Mouse (Mus musculus) frontal cortex, adult 2 months (tissue): ENCODE results near the gene Nat8f4. TPM values are rescaled to one million over a fixed set of nuclear protein-coding genes. Genes with fewer than 3 reads are reported as not detected.
"Not testable (repeated sequence)": the region's sequence is repeated elsewhere in the genome, so short reads cannot be mapped to it uniquely, and the experiment has no call there.

Source experiments
- DNase-seq, 2 experiments: peaks; one replicate each; pipeline ENCODE4 v3.0.0; 2022; ENCODE audit warnings: low spot score in 1 of 2; ENCODE audit errors: extremely low spot score in 1 of 2
- polyA plus RNA-seq: library from polyadenylated mRNA; depleted of rRNA; stranded (reverse); fragments of >200 nt; gene quantifications from 2 replicates; pipeline ENCODE4 v1.2.3, GENCODE M21; 2012; rRNA removed

Nat8f4 gene
- polyA plus RNA-seq: 8.7 and 8.9 TPM in 2 replicates

- DNase-seq: peak; percentile 66 to 89
Measured at GRCm38 (mm10) chr6:85904642-85905061, at the start of gene Nat8f4. Nat8f4 (minus strand) TSS chr6:85904884.

- no peak for DNase-seq
Measured at GRCm38 (mm10) chr6:85948549-85948948, 43.9 kb upstream of the Nat8f4 start.

GRCm38 (mm10) chr6:85942469-85942868 lies 37.8 kb upstream of the Nat8f4 start:
- no peak for DNase-seq

GRCm38 (mm10) chr6:85938701-85939100 lies 34.0 kb upstream of the Nat8f4 start:
- DNase-seq: no peak

- DNase-seq: peak; percentile 63 to 82
Measured at GRCm38 (mm10) chr6:85936508-85937465, 32.1 kb upstream of the Nat8f4 start.

- no peak for DNase-seq
Measured at GRCm38 (mm10) chr6:85935646-85936045, 31.0 kb upstream of the Nat8f4 start.

GRCm38 (mm10) chr6:85934047-85934446 lies 29.4 kb upstream of the Nat8f4 start:
- no peak for DNase-seq

- no peak for DNase-seq
Measured at GRCm38 (mm10) chr6:85929312-85929711, 24.6 kb upstream of the Nat8f4 start.

GRCm38 (mm10) chr6:85927476-85928464 lies 23.1 kb upstream of the Nat8f4 start:
- no peak for DNase-seq

GRCm38 (mm10) chr6:85926709-85927108 lies 22.0 kb upstream of the Nat8f4 start:
- DNase-seq: no peak

GRCm38 (mm10) chr6:85923643-85924042 lies 19.0 kb upstream of the Nat8f4 start:
- no peak for DNase-seq

GRCm38 (mm10) chr6:85919401-85919800 lies 14.7 kb upstream of the Nat8f4 start:
- DNase-seq: no peak

- DNase-seq: not testable (repeated sequence)
Measured at GRCm38 (mm10) chr6:85918341-85918740, 13.7 kb upstream of the Nat8f4 start.

- DNase-seq: no peak
Measured at GRCm38 (mm10) chr6:85916596-85916995, 11.9 kb upstream of the Nat8f4 start.

GRCm38 (mm10) chr6:85915539-85916513 lies 11.1 kb upstream of the Nat8f4 start, which contains the start of gene Nat8f1:
Nat8f1 (minus strand) TSS chr6:85915687.
- DNase-seq: peak; percentile 81 to 86

- DNase-seq: no peak
Measured at GRCm38 (mm10) chr6:85915141-85915538, 10.5 kb upstream of the Nat8f4 start.

- no peak for DNase-seq
Measured at GRCm38 (mm10) chr6:85911587-85911986, 6.9 kb upstream of the Nat8f4 start, which contains the start of gene Tprkb. Tprkb (plus strand) TSS chr6:85911865.

- no peak for DNase-seq
Measured at GRCm38 (mm10) chr6:85909704-85910103, 5.0 kb upstream of the Nat8f4 start.

GRCm38 (mm10) chr6:85908341-85908740 lies 3.7 kb upstream of the Nat8f4 start:
- DNase-seq: no peak
